Mouse (Mus musculus): ENCODE results near the gene Kcnip4.

GRCm38 (mm10) chr5:49298654-49299053 lies 226.1 kb downstream of the Kcnip4 start:
- TF ChIP-seq CTCF (IDR thresholded peaks at IDR 0.05; ENCODE audit: control insufficient read depth, insufficient read depth, insufficient read length) (no peak), FOSL1 (IDR thresholded peaks at IDR 0.05; ENCODE audit: insufficient read depth, low read length, poor library complexity, severe bottlenecking) (no peak), USF1 (IDR thresholded peaks at IDR 0.05; ENCODE audit: low read depth) (no peak), MYOD1 (IDR thresholded peaks at IDR 0.05; ENCODE audit: control insufficient read depth, insufficient read length, low read depth) (no peak), MAX (IDR thresholded peaks at IDR 0.05) (no peak)
